Mouse (Mus musculus): ENCODE results near the gene Olfr1124. TPM values are rescaled to one million over a fixed set of nuclear protein-coding genes. Genes with fewer than 3 reads are reported as not detected.
"Not testable (repeated sequence)": the region's sequence is repeated elsewhere in the genome, so short reads cannot be mapped to it uniquely, and the experiment has no call there.

The Olfr1124 gene
- 0.06 and 0.07 TPM in 2 replicates for polyA plus RNA-seq (2016; fragmentation: Nextera tagmentation; extraction: Ambion mirVana)

GRCm38 (mm10) chr2:87429975-87430374 lies at the start of gene Olfr1124:
Olfr1124 (plus strand) TSS chr2:87430275.
- Histone ChIP-seq H3K4me1 (no peaks in the 10 kb centered on the region), H3K36me3 (no peaks in the 10 kb centered on the region), H3K4me3 (no peak within 1 kb of the TSS), H3K27me3 (ENCODE audit: low read depth, poor library complexity, severe bottlenecking) (no peaks in the 10 kb centered on the region), H3K27ac (replicated peaks) (no peak within 1 kb of the TSS), H3K9me3 (replicated peaks) (no peaks in the 10 kb centered on the region)
- 98% methylated on average over 1 of the region's 1 CpGs for WGBS
- DNase-seq (ENCODE audit: low spot score), result no peak

GRCm38 (mm10) chr2:87383935-87384334 lies 46.1 kb upstream of the Olfr1124 start:
- Histone ChIP-seq H3K36me3 (no peaks in the 10 kb centered on the region), H3K27ac (replicated peaks) (no peak overlapping the region), H3K4me3 (no peak overlapping the region), H3K9me3 (replicated peaks) (no peaks in the 10 kb centered on the region), H3K4me1 (no peaks in the 10 kb centered on the region), H3K27me3 (ENCODE audit: low read depth, poor library complexity, severe bottlenecking) (no peaks in the 10 kb centered on the region)
- WGBS, result 90% methylated on average over 2 of the region's 2 CpGs
- no peak for DNase-seq (ENCODE audit: low spot score)

GRCm38 (mm10) chr2:87385549-87385948 lies 44.5 kb upstream of the Olfr1124 start, which contains the start of gene Olfr1122:
Olfr1122 (plus strand) TSS chr2:87385849.
- Histone ChIP-seq H3K9me3 (replicated peaks) (no peaks in the 10 kb centered on the region), H3K27ac (replicated peaks) (no peak within 1 kb of the TSS), H3K4me1 (no peaks in the 10 kb centered on the region), H3K36me3 (no peaks in the 10 kb centered on the region), H3K4me3 (no peak within 1 kb of the TSS), H3K27me3 (ENCODE audit: low read depth, poor library complexity, severe bottlenecking) (no peaks in the 10 kb centered on the region)
- 93% methylated on average over 2 of the region's 2 CpGs for WGBS
- DNase-seq (ENCODE audit: low spot score), result no peak

DNA sequence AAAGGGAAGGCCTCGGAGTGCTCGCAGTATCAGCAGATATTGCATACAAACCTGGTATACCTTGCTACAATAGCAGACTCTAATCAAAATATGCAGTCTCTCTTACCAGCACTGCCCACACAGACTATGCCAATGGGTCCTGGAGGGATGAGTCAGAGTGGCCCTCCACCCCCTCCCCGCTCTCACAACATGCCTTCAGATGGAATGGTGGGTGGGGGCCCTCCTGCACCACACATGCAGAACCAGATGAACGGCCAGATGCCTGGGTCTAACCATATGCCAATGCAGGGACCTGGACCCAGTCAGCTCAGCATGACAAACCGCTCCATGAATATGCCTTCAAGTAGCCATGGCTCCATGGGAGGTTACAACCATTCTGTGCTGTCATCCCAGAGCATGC lies 36.5 kb upstream of the Olfr1124 start:
- H3K4me1 ChIP-seq; H3K4me3 ChIP-seq; H3K9me3 ChIP-seq (replicated peaks); DNase-seq (ENCODE audit: low spot score); H3K27me3 ChIP-seq (ENCODE audit: low read depth, poor library complexity, severe bottlenecking); H3K27ac ChIP-seq (replicated peaks); H3K36me3 ChIP-seq: not testable (repeated sequence)
- WGBS, result 91% methylated on average over 5 of the region's 5 CpGs

GRCm38 (mm10) chr2:87394686-87395085 lies 35.4 kb upstream of the Olfr1124 start:
- DNase-seq (ENCODE audit: low spot score); H3K4me3 ChIP-seq; H3K27me3 ChIP-seq (ENCODE audit: low read depth, poor library complexity, severe bottlenecking); H3K9me3 ChIP-seq (replicated peaks); H3K27ac ChIP-seq (replicated peaks); H3K4me1 ChIP-seq; H3K36me3 ChIP-seq: not testable (repeated sequence)
- 85% methylated on average over 7 of the region's 7 CpGs for WGBS

DNA sequence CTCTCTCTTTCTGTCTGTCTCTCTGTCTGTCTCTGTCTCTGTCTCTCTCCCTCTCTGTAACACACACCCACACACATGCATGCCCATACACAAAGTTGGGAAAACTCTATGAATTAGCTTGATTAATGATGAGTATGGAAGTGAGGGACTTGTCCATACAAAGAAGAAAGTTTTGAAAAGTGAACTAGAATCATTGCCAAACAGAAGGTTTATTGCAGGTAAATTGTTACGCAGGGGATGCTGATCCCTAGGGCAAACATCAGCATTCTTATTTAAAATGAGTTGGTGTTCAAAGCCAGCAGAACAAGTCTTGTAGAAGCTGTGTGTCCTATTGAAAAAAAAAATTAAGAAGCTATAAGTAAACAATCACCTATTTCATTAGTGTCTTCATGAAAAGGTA lies 13.7 kb upstream of the Olfr1124 start, which contains the start of gene Olfr1123:
Gene Olfr1123 (plus strand): TSS at position 301 of the 400 bp plus-strand sequence.
- H3K9me3 ChIP-seq (replicated peaks), result no peaks in the 10 kb centered on the region
- no peak within 1 kb of the TSS for H3K27ac ChIP-seq (replicated peaks)
- no peaks in the 10 kb centered on the region for H3K36me3 ChIP-seq
- WGBS, result 95% methylated on average over 1 of the region's 1 CpGs
- no peak within 1 kb of the TSS for H3K4me3 ChIP-seq
- H3K4me1 ChIP-seq, result no peaks in the 10 kb centered on the region
- no peak for DNase-seq (ENCODE audit: low spot score)
- no peaks in the 10 kb centered on the region for H3K27me3 ChIP-seq (ENCODE audit: low read depth, poor library complexity, severe bottlenecking)

- Histone ChIP-seq H3K4me3 (no peak overlapping the region), H3K27ac (replicated peaks) (no peak overlapping the region), H3K36me3 (no peaks in the 10 kb centered on the region), H3K4me1 (no peaks in the 10 kb centered on the region), H3K9me3 (replicated peaks) (no peaks in the 10 kb centered on the region), H3K27me3 (ENCODE audit: low read depth, poor library complexity, severe bottlenecking) (no peaks in the 10 kb centered on the region)
- WGBS, result 90% methylated on average over 16 of the region's 16 CpGs
- DNase-seq (ENCODE audit: low spot score), result no peak
Measured at GRCm38 (mm10) chr2:87437731-87438130, 7.7 kb downstream of the Olfr1124 start.

- Histone ChIP-seq H3K4me1 (no peaks in the 10 kb centered on the region), H3K27ac (replicated peaks) (no peak within 1 kb of the TSS), H3K4me3 (no peak within 1 kb of the TSS), H3K27me3 (ENCODE audit: low read depth, poor library complexity, severe bottlenecking) (no peaks in the 10 kb centered on the region), H3K36me3 (no peaks in the 10 kb centered on the region), H3K9me3 (replicated peaks) (no peaks in the 10 kb centered on the region)
- no peak for DNase-seq (ENCODE audit: low spot score)
Measured at GRCm38 (mm10) chr2:87453662-87454061, 23.6 kb downstream of the Olfr1124 start, which contains the start of gene Olfr1126. Olfr1126 (plus strand) TSS chr2:87453962.

DNA sequence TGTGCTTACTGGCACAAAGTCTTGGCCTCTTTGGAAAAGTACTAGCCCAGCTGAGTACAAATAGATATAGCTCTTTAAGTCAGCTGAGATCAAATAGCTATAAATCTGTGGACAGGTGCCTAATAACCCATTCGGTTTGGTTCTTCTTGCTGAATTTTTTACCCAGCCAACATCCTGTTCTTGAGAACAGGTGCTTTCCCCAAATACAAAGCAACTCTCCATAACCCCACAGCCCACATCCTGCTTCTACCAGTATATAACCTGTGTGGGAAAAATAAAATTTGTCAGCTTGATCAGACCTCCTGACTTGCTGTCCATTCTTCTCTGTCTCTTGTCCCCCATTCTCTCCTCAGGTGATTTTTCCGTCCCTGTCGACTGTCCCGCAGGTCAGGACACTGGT lies 31.7 kb downstream of the Olfr1124 start:
- 93% methylated on average over 4 of the region's 4 CpGs for WGBS
- Histone ChIP-seq H3K4me3 (no peak overlapping the region), H3K27me3 (ENCODE audit: low read depth, poor library complexity, severe bottlenecking) (no peaks in the 10 kb centered on the region), H3K27ac (replicated peaks) (no peak overlapping the region), H3K4me1 (no peaks in the 10 kb centered on the region), H3K36me3 (no peaks in the 10 kb centered on the region), H3K9me3 (replicated peaks) (no peaks in the 10 kb centered on the region)
- DNase-seq (ENCODE audit: low spot score), result no peak

- H3K27me3 ChIP-seq (ENCODE audit: low read depth, poor library complexity, severe bottlenecking), result no peaks in the 10 kb centered on the region
- DNase-seq (ENCODE audit: low spot score), result no peak
- no peak overlapping the region for H3K4me3 ChIP-seq
- H3K9me3 ChIP-seq (replicated peaks), result no peaks in the 10 kb centered on the region
- H3K36me3 ChIP-seq, result no peaks in the 10 kb centered on the region
- no peaks in the 10 kb centered on the region for H3K4me1 ChIP-seq
- H3K27ac ChIP-seq (replicated peaks), result no peak overlapping the region
Measured at GRCm38 (mm10) chr2:87480207-87480606, 50.1 kb downstream of the Olfr1124 start.

DNA sequence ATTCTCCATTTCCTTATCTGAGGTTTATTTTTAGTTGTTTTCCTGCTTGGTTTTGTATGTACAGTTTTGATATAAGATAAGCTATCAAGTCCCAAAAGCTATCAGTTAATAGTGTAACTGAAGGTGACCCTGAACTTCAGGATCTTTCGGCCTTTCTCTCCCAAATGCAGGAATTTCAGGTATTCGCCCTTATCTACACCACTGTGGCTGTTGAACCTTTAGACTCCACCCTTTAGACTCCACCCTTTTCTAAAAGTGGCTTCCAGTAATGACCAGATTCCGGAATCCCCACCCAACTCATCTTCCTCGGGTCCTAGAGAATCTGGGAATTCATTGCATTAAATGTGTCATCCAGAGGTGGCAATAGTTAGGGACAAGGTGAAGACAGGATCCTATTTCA lies 51.1 kb downstream of the Olfr1124 start:
- 95% methylated on average over 4 of the region's 4 CpGs for WGBS
- H3K27me3 ChIP-seq (ENCODE audit: low read depth, poor library complexity, severe bottlenecking), result no peaks in the 10 kb centered on the region
- H3K27ac ChIP-seq (replicated peaks), result no peak overlapping the region
- H3K9me3 ChIP-seq (replicated peaks), result no peaks in the 10 kb centered on the region
- H3K4me3 ChIP-seq, result no peak overlapping the region
- no peaks in the 10 kb centered on the region for H3K36me3 ChIP-seq
- H3K4me1 ChIP-seq, result no peaks in the 10 kb centered on the region
- DNase-seq (ENCODE audit: low spot score), result no peak

DNA sequence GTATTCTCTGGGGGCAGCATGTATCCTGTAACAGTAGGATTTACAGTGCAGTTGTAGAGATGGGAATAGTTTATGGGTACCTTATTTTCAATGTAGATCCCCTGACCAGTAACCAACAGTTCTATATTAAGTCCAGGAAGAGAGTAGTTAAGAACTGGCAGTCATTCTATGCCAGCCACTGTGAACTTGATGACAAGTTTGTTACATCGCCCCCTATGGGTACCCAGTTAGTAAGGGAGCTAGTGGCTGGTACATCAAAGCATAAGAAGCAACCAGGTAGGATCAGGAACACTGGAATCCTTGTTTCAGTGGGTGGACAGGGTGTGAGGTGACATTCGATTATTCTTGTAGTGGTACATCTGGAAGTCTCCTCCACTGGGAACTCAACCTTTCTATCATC lies 52.2 kb downstream of the Olfr1124 start:
- WGBS, result 87% methylated on average over 2 of the region's 2 CpGs
- no peak for DNase-seq (ENCODE audit: low spot score)

More for the DNA sequence above, 52.2 kb downstream of the Olfr1124 start:
- Histone ChIP-seq H3K27ac (replicated peaks) (no peak overlapping the region), H3K36me3 (no peaks in the 10 kb centered on the region), H3K27me3 (ENCODE audit: low read depth, poor library complexity, severe bottlenecking) (no peaks in the 10 kb centered on the region), H3K9me3 (replicated peaks) (no peaks in the 10 kb centered on the region), H3K4me3 (no peak overlapping the region), H3K4me1 (no peaks in the 10 kb centered on the region)
